Mouse (Mus musculus) CD4-positive, CD25-positive, alpha-beta regulatory T cell, adult 4 months (primary cell): Measurements from ENCODE around the gene Coq10b. TPM values are rescaled to one million over a fixed set of nuclear protein-coding genes. Genes with fewer than 3 reads are reported as not detected.
"Not testable (repeated sequence)": the region's sequence is repeated elsewhere in the genome, so short reads cannot be mapped to it uniquely, and the experiment has no call there.

Experiments
- ATAC-seq: one replicate; pipeline ENCODE4 v1.8.0; 2017
- polyA plus RNA-seq, 2 experiments: library from polyadenylated mRNA; unstranded; fragments of 100-300 nt; shearing (Covaris generic); gene quantifications; one replicate each; pipeline ENCODE4 v1.2.1; 2017

Gene Coq10b
- polyA plus RNA-seq, 2 experiments from 2014 or later = 14.8 to 18.2 TPM

DNA sequence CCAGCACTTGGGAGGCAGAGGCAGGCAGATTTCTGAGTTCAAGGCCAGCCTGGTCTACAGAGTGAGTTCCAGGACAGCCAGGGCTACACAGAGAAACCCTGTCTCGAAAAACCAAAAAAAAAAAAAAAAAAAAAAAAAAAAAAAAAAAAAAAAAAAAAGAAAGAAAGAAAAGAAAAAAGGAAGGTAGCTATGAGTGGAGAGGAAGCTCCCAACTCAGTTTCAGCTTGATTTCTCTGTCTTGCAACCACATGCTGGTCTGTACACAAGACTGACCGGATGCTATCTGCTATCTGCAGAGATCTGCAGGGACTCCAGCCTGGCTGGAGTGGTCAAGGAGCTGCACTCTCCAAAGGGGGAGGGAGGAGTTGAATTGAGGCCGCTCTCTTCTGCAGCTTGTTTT is 5.8 kb downstream of the Coq10b start:
- not testable (repeated sequence) for ATAC-seq

DNA sequence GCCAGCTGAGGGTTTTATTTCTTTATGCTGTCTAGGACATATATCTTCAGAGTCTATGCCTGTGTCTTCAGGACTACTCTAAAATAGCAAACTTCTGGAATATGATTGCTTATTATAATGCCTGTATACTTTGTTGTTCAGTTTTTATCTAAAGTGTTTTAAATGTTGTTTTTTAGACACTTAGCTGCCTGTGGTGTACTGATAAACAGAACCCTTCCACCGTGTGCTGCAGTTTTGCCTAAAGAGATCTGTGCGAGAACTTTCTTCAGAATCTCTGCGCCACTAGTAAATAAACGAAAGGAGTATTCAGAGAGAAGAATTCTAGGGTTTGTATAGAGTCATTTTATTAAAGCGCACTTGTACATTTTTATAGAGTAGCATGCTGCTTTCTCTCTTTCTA is 8.5 kb downstream of the Coq10b start:
- no peak for ATAC-seq

DNA sequence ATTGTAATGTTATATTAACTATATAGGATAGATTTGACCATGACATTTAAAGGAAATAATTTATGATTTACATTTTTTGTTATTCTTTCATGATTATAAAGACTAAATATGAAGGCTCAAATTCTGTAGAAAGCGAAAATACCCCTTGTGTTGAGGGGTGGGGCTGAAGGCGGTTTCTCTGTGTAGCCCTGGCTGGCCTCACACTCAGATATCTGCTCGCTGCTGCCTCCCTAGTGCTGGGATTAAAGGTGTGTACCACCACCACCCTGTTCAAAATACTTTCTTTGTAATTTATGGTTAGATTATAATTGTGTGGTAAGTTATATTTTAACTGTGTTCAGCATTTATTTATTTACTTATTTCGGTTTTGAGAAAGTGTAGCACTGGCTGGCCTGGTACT is 9.2 kb downstream of the Coq10b start:
- ATAC-seq = no peak

DNA sequence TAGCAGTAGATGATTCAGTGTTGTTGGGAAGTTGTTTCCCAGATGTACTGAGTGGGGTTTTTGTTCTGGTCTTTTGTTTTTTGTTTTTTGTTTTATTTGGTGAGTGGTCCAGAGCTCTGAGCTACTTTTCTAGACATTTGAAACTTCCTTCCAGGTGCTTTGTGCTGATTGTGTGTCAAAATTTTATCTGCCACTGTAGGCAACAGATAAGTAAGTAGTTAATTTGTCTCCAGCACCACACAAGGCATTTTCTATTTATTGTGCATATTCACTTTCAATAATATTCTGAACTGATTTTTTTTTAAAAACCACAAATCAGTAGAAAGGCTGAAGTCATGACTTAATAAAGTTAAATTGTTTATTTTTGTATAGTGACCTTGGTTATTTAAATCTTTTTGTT is 19.8 kb downstream of the Coq10b start:
- not testable (repeated sequence) for ATAC-seq

DNA sequence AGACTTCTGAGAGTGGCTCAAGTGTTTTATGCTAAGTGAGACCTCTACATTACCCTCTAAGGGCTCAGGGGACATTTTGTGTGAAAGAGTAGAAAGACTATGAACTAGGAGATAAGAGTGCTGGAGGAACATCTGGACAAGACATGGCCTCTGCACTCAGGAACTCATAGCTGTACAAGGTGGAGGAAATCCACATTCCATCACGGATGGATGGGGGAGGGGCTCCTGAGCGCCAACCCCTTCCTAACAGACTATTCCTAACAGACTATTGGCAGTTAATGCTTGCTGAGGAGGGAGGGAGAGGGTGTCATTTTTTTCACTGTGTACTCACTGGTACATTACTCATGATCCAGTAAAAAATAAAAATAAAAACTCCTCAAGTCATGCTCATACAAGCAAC is 22.2 kb downstream of the Coq10b start:
- no peak for ATAC-seq

DNA sequence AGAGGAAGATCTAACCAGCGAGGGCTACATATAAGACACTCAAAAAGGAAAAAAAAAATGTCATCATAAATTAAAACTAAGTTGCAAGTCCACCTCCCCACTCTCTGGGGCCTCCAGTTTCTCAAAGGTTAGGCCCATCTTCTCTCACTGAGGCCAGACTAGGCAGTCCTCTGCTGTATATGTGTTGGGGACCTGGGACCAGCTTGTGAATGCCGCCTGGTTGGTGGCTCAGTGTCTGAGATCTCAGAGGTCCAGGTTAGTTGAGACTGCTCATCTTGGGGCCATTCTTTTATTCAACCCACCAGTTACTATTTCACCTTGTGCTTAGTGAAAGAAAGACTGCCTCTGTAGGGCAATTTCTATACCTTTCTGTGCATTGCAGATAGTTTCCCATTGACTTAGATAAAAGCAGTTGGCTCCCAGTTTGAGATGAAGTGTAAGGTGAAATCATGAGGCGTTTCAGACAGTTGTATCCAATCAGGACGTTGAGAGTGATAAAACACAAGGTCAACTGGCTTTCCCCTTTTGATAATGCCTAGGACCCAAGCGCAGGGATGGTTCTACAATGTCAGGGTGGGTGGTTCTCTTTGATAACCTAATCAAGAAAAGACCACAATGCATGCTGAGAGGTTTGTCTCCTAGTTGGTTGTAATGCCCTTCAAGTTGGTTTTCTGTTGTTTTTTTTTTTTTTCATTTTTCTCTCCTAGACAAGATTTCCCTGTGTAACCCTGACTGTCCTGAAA is 23.3 kb downstream of the Coq10b start:
- no peak for ATAC-seq

DNA sequence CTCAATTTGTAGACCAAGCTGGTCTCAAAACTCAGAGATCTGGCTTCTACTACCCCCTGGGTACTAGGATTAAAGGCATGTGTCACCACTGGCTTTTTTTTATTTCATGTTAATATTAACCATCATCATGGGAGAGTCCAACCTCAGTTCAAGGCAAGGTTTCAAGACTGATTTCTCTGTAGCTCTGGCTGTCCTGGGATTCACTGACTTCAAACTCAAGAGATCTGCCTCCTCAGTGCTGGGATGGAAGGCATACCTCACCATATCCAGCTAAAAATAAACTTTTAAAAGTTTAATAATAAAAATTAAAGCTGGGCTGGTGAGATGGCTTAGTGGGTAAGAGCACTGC is 23.8 kb downstream of the Coq10b start:
- ATAC-seq = no peak

DNA sequence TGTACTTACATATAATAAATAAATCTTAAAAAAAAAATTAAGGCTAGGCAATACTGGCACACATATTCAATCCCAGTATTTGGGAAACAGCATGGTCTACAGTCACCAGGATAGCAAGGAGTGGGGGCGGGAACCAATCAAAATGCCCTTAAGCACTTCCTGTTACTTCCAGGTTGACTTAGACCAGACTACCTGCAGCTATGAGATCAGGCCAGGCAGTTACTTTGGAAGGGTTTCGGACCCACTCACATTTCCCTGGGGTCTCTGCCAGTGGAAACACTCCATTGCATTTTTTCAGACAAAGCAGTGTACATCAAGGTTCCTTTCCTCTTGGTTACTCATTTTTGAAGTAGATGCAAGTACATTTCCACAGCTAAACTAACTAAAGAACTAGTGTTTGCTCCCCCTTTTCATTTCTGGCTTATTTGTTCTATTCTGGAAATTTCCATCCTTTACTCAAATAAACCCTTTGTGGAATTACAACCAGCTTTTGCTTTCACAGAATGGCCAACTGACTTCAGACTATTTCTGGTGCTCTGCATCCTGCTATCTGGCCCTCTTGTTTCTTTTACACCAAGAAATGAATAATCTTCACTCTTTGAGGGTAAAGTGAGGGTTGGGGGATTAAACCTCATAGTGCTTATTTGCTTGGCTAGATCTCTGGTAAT is 24.4 kb downstream of the Coq10b start:
- ATAC-seq = no peak

DNA sequence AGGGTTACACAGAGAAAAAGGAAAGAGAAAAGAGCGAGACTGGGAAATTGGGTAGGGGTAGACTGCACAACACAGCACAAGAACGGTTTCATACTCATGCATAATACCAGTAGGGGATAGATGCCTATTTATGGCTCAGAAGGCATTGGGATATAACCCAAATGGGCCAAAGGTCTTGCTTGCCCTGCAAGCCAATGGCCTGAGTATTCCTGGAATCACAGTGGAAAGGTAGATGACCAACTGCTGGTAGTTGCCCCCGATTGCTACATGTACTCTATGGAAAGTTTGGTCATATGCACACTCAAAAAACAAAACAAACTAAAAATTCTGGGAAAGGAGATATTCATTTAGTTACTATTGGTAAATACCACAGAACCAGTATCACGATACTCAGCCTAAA is 27.1 kb downstream of the Coq10b start:
- ATAC-seq = no peak

DNA sequence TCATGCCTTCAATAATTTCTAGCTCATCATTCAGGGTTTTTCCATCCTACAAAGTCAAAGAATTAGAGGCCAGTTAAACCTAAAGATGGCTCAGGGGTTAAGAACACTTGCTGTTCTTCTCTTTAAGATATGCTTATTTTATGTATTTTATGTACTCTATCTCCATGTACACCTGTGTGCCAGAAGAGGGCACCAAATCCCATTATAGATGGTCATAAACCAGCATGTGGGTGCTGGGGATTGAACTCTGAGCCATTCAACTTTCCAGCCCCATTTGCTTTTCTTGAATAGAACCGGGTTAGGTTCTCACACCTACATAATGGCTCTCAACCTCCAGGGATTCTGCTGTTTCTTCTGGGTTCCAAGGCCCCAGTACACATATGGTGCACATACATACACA is 29.5 kb downstream of the Coq10b start:
- ATAC-seq = peak; percentile 33

DNA sequence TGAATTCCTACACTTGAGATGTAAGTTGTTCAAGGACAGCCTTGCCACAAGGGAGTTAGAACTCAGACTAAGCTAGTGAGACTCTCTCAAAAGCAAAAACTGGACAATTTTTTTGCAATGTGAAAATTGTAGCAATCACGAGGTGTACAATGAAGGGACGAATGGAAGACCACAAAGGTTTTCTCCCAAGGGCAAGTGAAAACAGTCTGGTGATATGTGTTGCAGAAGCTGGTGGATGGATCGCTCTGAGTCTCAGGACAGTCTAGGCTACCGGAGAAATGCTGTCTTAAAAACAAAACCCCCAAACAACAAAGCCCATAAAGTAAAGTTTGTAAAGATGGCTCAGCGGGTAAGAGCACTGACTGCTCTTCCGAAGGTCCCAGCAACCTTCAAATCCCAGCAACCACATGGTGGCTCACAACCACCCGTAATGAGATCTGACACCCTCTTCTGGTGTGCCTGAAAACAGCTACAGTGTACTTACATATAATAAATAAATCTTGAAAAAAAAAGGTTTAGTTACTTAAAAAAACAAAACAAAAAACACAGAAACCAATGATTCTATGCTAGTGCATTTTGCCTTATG is 33.3 kb downstream of the Coq10b start:
- ATAC-seq = no peak

DNA sequence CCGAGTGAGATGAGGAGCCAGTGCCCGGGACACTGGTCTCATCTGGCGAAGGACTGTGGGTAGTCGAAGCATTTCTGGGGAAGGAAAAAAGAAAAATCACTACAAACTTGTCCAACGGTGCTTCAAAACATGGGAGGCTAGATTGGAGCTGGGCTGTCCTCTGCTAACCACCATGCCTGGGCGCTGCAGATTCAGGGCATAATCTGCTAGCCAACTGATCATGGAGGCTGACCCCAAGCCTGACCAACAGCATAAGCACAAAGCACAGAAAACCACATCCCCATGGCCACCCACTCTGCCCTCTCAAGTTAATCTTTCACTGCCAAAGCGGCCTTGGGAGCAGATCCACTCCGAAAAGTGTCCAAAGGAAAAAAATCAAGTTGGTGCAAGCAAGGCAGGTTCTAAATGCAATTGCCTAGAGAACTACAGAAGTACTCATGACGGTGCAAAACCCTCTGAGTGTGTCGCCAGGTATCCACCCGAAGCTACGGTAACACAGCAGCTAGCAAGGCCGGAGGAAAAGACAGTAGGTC is 34.4 kb downstream of the Coq10b start:
- ATAC-seq = peak; percentile 11

DNA sequence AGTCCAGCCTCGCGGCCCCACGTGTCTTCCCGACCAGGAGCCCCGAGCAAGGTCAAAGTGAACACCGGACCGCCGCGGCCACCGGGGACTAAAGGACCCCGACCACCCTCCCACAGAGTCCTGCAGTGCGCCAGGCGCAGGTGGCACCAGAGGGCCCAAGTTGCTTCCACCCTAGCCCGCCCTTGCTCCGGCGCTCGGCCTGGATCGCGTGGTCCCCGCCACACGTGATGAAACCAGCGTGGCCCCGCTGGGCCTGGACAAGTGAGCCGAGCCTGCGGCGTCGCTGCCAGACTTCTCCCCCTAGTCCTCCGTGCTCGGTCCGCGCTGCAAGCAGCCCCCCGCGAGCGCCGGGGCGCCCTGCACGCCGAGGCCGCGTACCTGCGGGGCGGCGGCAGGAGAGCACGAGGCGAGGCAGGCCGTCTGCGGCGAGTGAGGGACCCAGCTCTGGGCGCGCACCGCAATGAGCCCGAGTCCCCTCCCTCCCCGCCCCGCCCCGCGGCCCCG is 34.9 kb downstream of the Coq10b start:
- peak; percentile 31 for ATAC-seq

DNA sequence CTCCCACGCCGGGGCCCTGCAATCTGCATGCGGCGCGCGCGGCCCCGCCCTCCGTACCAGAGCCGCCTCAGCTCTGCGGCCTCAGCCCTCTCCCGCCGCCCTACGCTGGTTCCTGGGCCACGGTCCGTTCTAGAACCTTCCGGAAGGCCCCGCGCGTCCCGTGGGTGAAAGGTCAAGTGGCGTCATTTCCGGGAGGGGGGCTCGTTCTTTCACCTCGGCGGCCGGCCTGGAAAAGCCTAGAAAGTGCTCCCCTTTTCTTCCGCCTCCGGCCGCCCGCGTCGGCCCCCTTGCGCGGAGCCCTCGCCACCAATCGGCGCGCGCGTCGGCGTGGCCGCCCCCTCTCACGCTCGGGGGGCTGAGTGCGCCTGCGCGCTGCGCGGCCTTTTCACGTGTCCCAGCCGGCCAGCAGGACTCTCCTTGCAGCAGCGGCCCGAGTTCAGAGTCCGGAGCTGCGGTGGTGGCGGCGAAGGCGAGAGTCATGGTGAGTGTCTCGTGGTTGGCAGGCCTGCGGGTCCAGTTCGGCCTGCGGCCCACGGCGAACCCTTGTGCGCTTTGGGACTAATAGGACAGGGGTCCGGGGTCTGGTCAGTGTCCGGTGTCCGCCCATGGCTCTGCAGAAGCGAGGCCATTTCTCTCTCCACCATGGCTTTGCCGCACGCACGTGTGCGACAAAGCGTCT is 35.5 kb downstream of the Coq10b start, which contains the start of the genes Hspe1 and Hspd1:
Gene Hspe1, plus strand, starts transcription at position 201 of the 679 bp plus-strand sequence.
Gene Hspd1, minus strand, starts transcription at position 312 of the 679 bp plus-strand sequence.
- ATAC-seq = peak; percentile 84

DNA sequence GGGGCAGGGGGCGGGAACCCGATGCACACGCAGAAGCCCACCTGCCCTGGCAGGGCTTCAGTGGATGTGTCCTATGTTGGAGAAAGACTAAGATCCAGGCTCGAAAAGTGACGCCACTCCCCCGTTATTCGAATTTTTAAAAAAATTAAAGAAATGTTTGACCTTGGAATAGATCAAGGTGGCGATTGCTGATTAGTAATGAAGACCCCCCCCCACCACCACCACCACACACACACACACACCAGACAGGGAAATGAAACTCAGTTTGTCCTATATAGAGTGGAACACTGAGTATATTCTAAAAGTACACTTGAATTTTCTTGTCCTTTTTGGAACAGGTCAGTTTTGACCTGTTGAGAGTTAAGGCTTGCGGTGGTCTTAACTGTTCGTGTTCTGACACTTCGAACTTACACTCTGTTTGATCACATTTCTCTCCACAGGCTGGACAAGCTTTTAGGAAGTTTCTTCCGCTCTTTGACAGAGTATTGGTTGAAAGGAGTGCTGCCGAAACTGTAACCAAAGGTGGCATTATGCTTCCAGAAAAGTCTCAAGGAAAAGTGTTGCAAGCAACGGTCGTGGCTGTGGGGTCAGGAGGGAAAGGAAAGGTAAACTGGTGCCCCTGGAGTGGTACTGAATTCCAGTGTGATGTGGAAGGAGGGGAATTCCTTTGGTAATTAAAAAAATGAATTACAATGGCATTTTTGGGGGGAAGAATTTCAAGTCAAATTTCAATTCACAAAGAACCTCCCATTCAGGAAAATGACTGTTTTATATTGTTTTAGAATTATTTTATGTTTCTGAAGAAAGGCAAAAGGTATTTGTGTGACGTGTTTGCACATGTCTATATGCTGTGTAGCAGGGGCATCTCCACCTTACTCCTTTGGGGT is 36.3 kb downstream of the Coq10b start:
- ATAC-seq = peak; percentile 30

DNA sequence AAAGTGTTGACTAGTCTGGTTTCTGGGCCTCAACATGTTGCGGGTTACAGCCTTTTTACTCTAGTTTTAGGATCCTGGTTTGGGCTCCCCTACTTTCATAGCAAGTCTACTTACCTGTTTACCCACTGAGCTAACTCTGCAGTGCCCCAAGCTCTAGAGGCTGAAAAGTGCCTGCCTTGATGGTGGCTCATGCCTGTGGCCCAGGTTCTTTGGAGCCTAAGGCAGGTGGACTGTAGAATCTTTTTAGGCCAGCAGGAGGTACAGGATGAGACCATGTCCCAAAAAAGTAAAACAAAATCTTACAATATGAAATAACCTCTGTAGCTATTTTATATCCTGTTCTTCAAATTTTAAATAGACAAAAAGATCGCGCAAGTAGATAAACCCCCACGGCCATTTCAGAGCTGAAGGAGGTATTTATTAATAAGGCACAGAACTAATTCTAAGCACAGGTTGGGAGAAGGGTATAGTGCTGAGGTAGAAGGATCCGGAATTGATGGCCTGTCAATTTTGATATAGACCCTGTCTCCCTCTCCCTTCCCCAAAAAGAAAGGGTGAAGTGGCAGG is 37.0 kb downstream of the Coq10b start:
- no peak for ATAC-seq

DNA sequence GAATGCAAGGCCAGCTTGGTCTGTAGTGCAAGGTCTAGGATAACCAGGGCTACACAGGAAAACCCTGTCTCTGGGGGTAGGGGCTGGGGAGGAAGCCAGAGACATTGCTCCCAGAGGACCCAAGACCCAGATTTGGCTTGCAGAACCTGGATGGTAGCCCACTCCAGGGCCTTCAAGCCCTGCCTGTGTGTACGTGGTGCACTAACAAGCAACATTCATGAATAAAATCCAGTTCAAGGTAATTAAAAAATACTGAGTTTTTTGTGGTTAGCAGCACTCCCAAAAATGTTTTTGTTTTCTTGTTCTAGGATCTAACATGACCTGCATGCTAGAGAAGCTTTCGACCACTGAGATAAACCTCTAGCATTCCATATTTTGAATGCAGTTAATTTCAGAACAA is 39.5 kb downstream of the Coq10b start:
- no peak for ATAC-seq

DNA sequence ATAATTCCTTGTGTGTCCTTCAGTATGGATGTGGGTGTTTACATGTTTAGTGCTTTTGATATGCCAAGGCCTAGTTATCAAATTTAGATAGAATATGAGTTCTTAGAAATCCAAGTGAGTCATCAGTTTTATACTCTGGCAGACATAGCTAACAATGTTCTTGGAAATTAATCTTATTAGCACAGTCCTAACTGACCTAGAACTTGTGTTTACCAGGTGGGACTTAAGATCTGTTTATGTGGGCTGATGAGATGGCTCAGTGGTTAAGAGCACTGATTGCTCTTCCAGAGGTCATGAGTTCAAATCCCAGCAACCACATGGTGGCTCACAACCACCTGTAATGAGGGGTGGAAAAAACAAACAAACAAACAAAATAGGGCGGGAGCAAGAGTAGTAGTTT is 39.9 kb downstream of the Coq10b start:
- no peak for ATAC-seq

DNA sequence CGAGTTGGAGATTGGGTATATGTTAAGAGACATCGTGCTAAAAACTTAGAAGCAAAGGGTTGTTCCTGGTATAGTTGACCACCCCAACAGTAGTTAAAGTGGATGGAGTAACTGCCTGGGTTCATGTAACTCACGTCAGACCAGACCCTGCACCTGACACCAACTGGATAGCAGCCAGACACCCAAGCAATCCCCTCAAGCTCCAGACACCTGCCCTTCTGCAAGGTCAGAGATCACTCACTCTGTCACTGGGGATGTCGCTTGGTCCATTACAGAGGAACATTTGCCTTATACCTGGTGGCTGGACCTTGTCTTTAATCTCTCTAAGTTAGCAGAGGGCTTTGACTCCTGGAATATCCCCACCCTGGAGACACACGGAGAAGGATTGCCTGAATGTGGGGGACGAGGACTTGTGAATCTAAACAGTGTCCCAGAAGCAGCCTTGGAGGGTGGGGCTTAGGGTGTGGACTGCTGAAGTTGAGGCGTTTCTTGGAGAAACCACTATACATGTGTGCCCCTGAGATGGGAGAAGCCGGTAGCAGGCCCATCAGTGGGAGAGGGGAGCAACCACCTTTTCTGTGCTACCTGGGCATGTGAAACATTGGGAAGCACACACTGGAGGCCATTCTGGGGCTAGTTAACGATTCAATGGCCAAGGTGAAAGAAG is 54.5 kb downstream of the Coq10b start:
- no peak for ATAC-seq

DNA sequence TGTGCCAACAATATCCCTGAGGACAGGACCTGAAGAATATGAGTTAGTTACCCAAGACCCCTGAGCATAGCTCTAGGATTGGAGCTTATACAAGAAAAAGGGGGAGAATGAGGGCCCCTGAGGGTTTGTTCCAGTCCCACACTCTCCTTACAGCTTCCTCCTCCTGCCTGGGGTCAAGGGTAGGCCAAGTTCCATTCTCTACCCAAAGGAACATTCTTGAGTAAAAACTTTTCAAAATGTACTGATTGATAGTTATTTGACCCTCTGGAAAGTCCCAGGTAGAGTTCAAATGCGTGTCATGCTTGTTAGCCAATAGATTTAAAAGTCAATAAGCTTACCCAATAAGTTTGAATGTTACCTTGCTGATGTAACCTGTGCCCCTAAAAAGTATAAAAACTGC is 55.1 kb downstream of the Coq10b start:
- no peak for ATAC-seq

DNA sequence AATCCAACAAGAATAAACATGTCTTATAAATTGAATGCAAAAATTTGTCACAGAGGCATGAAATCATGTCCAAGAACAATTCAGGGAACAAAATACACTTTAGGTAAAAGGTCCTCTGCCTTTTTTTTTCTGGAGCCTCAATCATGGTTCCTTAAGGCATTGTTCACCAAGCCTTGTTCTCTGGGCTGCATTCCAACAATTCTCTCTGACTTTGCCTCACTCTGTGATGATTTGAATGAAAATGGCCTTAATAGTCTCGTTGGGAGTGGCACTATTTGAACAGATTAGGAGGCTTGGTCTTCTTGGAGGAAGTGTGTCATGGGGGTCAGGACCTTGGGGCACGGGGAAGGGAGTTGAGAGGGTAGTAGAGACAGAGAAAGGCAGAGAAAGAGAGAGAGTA is 55.9 kb downstream of the Coq10b start:
- ATAC-seq = no peak
